Mouse (Mus musculus) intestine, embryonic 15.5 days (tissue): ENCODE results near the gene Lhfp. TPM values are rescaled to one million over a fixed set of nuclear protein-coding genes. Genes with fewer than 3 reads are reported as not detected.

Experiments
- ATAC-seq: fragments of 200-750 bp; cut with Nextera tagmentation; 2 replicates; pipeline ENCODE4 v1.8.0; 2017; ENCODE audit warnings: moderate TSS enrichment, moderate library complexity
- H3K27ac ChIP-seq: fragments of 300-500 bp; sonication (generic); 2 replicates; pipeline ENCODE4 v1.5.1; 2015; ENCODE audit warnings: mild to moderate bottlenecking, inconsistent platforms
- H3K27me3 ChIP-seq: fragments of 300-500 bp; sonication (generic); replicated peaks from 2 replicates; pipeline ENCODE4 v1.6.1; 2015; ENCODE audit warnings: inconsistent platforms
- H3K36me3 ChIP-seq: fragments of 300-500 bp; sonication (generic); 2 replicates; pipeline ENCODE4 v1.6.1; 2015; ENCODE audit warnings: inconsistent platforms
- H3K4me1 ChIP-seq: fragments of 300-500 bp; sonication (generic); replicated peaks from 2 replicates; pipeline ENCODE4 v1.6.1; 2015; ENCODE audit warnings: inconsistent platforms
- H3K4me2 ChIP-seq: fragments of 300-500 bp; sonication (generic); replicated peaks from 2 replicates; pipeline ENCODE4 v1.6.1; 2015; ENCODE audit warnings: mild to moderate bottlenecking, inconsistent platforms
- H3K4me3 ChIP-seq: fragments of 300-500 bp; sonication (generic); replicated peaks from 2 replicates; pipeline ENCODE4 v1.5.1; 2015; ENCODE audit warnings: inconsistent platforms
- H3K9ac ChIP-seq: fragments of 300-500 bp; sonication (generic); 2 replicates; pipeline ENCODE4 v1.6.1; 2015; ENCODE audit warnings: inconsistent platforms
- H3K9me3 ChIP-seq: fragments of 300-500 bp; sonication (generic); 2 replicates; pipeline ENCODE4 v1.6.1; 2016; ENCODE audit warnings: inconsistent platforms
- WGBS: fragments of 180-500 bp; shearing (Covaris S2); methylation state at CpG from one replicate; pipeline ENCODE4 v1.1.7; 2015; 5-methylcytosine and 5-hydroxymethylcytosine counted together
- polyA plus RNA-seq: library from polyadenylated mRNA; unstranded; fragments of >200 nt; fragmentation: Nextera tagmentation; extraction: Ambion mirVana; gene quantifications from 2 replicates; pipeline ENCODE4 v1.2.1, GENCODE M21; 2015

Lhfp gene
- polyA plus RNA-seq, 1 experiment from 2014 or later = 41.0 TPM

DNA sequence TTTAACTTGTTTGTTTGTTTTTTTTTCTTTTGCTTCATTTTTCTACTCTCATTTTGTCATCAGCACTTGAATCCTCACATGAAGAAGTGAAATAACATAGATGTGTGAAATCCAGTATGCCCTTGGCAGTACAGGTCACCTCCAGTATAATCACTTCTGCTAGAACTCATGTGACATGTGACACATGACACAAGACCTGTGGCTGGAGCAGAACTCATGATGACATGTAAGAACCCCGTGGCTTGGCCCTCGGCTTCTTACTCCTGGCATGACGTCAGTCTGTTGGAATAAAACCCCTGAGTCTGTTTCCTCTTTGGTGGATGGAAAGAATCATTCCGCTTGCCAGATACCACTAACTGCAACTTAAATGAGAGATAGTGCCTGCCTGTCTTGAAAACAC is 14.0 kb upstream of the Lhfp start:
- Histone ChIP-seq H3K36me3 (no peaks in the 10 kb centered on the region), H3K27ac (no peak overlapping the region), H3K4me2 (no peak overlapping the region), H3K9me3 (no peaks in the 10 kb centered on the region), H3K4me3 (no peak overlapping the region), H3K4me1 (no peaks in the 10 kb centered on the region), H3K27me3 (no peaks in the 10 kb centered on the region), H3K9ac (no peak overlapping the region)
- ATAC-seq = no peak
- 78% methylated on average over 4 of the region's 4 CpGs for WGBS

DNA sequence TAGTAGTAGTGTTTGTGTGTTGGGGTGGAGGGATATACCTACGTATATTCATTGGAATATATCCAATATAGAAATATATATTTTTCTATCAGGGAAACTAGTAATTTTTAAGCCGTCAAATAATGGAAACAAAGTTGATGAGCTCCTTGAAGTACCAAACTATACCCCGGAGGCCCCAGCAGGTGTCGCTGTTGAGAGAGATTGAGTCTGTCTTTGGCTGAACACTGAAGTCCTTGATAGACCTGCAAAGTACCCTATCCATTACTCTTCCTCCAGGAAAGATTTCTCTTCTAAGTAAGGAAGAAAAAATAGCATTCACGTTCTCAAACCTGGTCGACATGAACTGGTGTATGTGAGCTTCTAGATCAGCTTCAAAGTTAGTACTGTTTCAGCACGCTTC is 12.3 kb upstream of the Lhfp start:
- no peak overlapping the region for H3K27ac ChIP-seq
- no peak overlapping the region for H3K4me2 ChIP-seq
- H3K9ac ChIP-seq = no peak overlapping the region
- H3K27me3 ChIP-seq = no peaks in the 10 kb centered on the region
- 23% methylated on average over 7 of the region's 7 CpGs for WGBS
- no peak for ATAC-seq
- no peaks in the 10 kb centered on the region for H3K36me3 ChIP-seq
- H3K9me3 ChIP-seq = no peaks in the 10 kb centered on the region
- no peak overlapping the region for H3K4me3 ChIP-seq
- no peaks in the 10 kb centered on the region for H3K4me1 ChIP-seq

GRCm38 (mm10) chr3:53031586-53031985 is 9.7 kb upstream of the Lhfp start:
- Histone ChIP-seq H3K4me3 (no peak overlapping the region), H3K4me2 (no peak overlapping the region), H3K4me1 (no peaks in the 10 kb centered on the region), H3K27me3 (no peaks in the 10 kb centered on the region), H3K27ac (no peak overlapping the region), H3K9ac (no peak overlapping the region), H3K9me3 (no peaks in the 10 kb centered on the region), H3K36me3 (no peaks in the 10 kb centered on the region)
- no peak for ATAC-seq
- WGBS = 41% methylated on average over 6 of the region's 6 CpGs

DNA sequence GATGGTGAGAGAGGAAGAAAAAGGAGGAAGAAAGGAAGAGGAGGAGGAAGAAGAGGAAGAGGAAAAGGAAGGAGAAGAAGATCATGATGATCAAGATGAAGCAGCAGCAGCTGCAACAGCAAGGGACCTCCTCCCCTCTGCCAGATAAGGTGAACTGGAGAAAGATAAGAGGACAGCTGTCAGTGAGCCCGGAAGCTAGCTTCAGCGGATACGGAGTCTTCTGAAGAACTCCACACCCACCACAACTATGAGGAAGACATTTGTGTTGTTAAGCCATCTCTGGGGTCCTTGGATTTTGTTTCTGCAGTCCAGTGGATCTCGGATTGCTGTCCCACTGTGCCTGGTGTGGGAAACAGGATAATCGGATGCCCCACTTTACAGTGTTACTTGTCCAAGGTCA is 8.9 kb upstream of the Lhfp start:
- Histone ChIP-seq H3K27ac (no peak overlapping the region), H3K9ac (no peak overlapping the region), H3K4me2 (no peak overlapping the region), H3K36me3 (no peaks in the 10 kb centered on the region), H3K4me3 (no peak overlapping the region), H3K4me1 (no peaks in the 10 kb centered on the region), H3K27me3 (no peaks in the 10 kb centered on the region), H3K9me3 (no peaks in the 10 kb centered on the region)
- no peak for ATAC-seq
- WGBS = 47% methylated on average over 5 of the region's 5 CpGs

DNA sequence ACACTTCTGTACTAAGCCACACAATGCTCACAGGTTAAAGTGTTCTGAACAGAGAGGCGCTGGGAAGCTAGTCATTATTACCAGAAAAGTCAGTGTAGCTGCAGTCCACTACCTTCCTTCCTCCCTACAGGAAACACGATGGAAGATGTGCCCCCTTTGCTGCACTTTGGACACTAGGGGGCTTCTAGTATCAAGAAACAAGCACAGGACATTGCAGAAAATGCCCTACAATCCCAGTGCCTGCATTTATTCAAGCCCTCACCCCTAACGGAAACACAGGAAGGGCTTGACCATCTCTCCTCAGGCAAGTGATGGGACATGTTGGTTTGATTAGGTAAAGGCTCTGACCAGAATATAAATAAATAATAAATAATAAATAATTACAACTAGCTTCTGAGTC is 7.9 kb upstream of the Lhfp start:
- no peak overlapping the region for H3K9ac ChIP-seq

GRCm38 (mm10) chr3:53036076-53036475 is 5.3 kb upstream of the Lhfp start:
- Histone ChIP-seq H3K9ac (no peak overlapping the region), H3K4me1 (0 out of 2 replicates have a peak, but pooled peaks cover 3% of the 10 kb centered on the region), H3K4me3 (no peak overlapping the region), H3K27me3 (no peaks in the 10 kb centered on the region; the same call in 1 of the 2 replicates), H3K4me2 (no peak overlapping the region), H3K9me3 (no peaks in the 10 kb centered on the region), H3K36me3 (no peaks in the 10 kb centered on the region), H3K27ac (no peak overlapping the region)
- no peak for ATAC-seq
- WGBS = 69% methylated on average over 5 of the region's 5 CpGs

More for the DNA sequence above, 7.9 kb upstream of the Lhfp start:
- no peak overlapping the region for H3K4me2 ChIP-seq
- ATAC-seq = no peak
- no peaks in the 10 kb centered on the region for H3K27me3 ChIP-seq
- H3K27ac ChIP-seq = no peak overlapping the region
- H3K9me3 ChIP-seq = no peaks in the 10 kb centered on the region
- H3K4me1 ChIP-seq = no peaks in the 10 kb centered on the region
- 21% methylated on average over 3 of the region's 3 CpGs for WGBS
- no peak overlapping the region for H3K4me3 ChIP-seq
- no peaks in the 10 kb centered on the region for H3K36me3 ChIP-seq

DNA sequence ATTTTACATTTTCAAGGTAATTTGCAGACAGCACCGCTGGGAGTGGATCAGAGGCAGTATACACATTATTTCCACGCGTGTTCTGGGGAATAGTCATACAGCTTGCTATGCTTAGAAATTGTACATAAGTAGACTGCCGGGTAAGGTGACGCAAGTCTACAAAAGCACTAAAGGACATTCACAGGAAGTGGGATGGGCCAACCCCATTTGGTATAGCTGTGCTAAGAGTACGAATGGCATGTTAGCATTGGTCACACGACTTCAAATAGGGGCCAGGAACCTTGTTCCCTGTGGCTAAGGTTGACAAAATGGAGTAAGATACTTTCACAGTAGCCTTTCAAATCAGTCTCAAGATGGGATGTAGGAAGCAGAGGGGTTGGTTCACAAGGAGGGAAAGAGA is 4.4 kb upstream of the Lhfp start:
- WGBS = 82% methylated on average over 7 of the region's 7 CpGs
- ATAC-seq = no peak
- Histone ChIP-seq H3K36me3 (no peaks in the 10 kb centered on the region), H3K4me1 (peaks cover 8% of the 10 kb centered on the region; the same call in 1 of the 2 replicates), H3K4me2 (no peak overlapping the region), H3K9ac (no peak overlapping the region), H3K27ac (no peak overlapping the region), H3K27me3 (no peaks in the 10 kb centered on the region; the same call in 1 of the 2 replicates), H3K4me3 (no peak overlapping the region), H3K9me3 (no peaks in the 10 kb centered on the region)

- no peak overlapping the region for H3K4me3 ChIP-seq
- no peaks in the 10 kb centered on the region for H3K36me3 ChIP-seq
- ATAC-seq = no peak
- H3K27me3 ChIP-seq = peaks cover 8% of the 10 kb centered on the region; the same call in 1 of the 2 replicates
- H3K9me3 ChIP-seq = no peaks in the 10 kb centered on the region
- H3K4me1 ChIP-seq = peaks cover 16% of the 10 kb centered on the region; the same call in 1 of the 2 replicates
- H3K4me2 ChIP-seq = no peak overlapping the region
- H3K27ac ChIP-seq = no peak overlapping the region
- H3K9ac ChIP-seq = no peak overlapping the region
- 65% methylated on average over 5 of the region's 5 CpGs for WGBS
Observed at GRCm38 (mm10) chr3:53038913-53039312, 2.4 kb upstream of the Lhfp start.

DNA sequence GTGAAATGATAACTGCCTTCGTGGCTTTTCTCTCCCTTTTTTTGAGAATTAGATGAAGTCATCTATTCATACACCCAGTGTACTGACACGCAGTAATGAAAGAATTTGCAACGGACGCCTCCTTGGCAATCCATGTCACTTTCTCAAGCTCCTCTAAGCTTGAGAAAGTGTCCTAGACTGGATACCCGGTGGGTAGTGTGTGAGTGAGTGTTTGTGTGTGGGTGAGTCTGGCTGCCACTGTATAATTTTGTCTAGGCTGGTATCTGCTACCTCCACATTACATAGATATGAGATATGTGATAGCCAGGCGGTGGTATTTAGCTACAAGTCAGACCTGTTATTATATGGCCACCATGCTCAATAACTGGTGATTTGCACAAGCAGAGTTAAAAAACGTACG is 1.6 kb upstream of the Lhfp start:
- Histone ChIP-seq H3K4me1 (peaks cover 16% of the 10 kb centered on the region; the same call in 1 of the 2 replicates), H3K36me3 (no peaks in the 10 kb centered on the region), H3K4me3 (no peak overlapping the region), H3K4me2 (no peak overlapping the region), H3K9ac (no peak overlapping the region), H3K27me3 (peaks cover 8% of the 10 kb centered on the region; the same call in 1 of the 2 replicates), H3K9me3 (no peaks in the 10 kb centered on the region), H3K27ac (no peak overlapping the region)
- no peak for ATAC-seq
- 78% methylated on average over 8 of the region's 8 CpGs for WGBS

DNA sequence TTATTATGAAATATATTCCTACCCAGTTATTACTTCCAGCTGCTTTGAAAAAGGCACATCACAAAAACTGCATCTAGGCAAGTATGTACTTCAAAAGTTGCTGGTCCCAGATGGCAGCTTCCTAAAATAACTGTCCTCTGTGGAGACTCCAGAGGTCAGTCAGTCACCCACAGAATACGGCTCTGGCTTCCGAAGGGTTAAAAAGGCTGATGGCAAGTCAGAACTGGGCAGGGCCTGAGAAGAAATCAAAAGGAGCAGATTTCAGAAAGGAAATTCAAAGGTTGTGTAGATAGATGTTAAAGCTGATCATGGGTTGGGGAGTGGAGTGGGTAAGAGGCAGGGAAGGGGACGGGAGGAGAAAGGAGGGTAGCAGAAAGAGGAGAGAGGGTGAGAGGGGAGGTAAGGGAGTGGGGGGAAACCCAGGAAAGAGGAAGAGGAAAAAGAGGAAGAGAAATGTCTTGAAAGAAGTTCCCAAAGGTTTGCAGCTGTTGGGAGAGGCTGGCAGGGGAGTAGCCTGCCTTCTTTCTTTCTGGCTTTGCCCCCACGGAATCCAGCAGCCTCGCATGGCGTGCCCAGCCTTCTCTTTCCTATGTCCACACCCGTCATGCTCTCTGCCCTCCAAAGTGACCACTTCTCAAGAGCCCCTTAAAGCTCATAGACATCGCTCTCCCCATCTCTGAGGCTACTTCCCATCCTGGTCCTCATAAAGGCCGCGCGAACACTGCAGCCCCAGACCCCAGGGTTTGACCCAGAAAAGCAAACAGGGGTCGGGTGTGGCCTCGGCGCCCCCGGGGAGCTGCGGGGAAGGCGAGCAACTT is 526 bp upstream of the Lhfp start:
- peaks cover 8% of the 10 kb centered on the region; the same call in 1 of the 2 replicates for H3K27me3 ChIP-seq

DNA sequence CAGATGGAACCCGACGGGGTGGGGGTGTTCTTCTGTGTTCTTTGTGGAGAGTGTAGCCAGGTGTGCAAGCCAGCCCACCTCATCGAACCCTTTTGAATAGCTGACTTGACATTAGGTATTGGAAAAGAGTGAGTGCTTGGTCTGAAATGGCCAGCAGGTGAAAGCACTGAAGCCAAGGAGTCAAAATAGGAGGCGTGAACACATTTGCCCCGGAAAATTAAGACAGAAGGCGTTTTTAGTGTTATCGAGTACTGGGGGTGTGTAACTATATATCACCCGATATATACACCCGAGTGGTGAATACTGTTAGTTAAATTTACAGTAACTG is 876 bp downstream of the Lhfp start:
- Histone ChIP-seq H3K4me2 (peak overlapping the region; percentile 92), H3K9me3 (no peaks in the 10 kb centered on the region), H3K27me3 (peaks cover 8% of the 10 kb centered on the region; the same call in 1 of the 2 replicates), H3K4me1 (peaks cover 16% of the 10 kb centered on the region; the same call in 1 of the 2 replicates), H3K27ac (no peak overlapping the region), H3K9ac (peak overlapping the region; percentile 70), H3K36me3 (no peaks in the 10 kb centered on the region), H3K4me3 (peak overlapping the region; percentile 66)
- 21% methylated on average over 9 of the region's 9 CpGs for WGBS
- ATAC-seq = no peak

More for the DNA sequence above, 526 bp upstream of the Lhfp start:
- Histone ChIP-seq H3K9me3 (no peaks in the 10 kb centered on the region), H3K36me3 (no peaks in the 10 kb centered on the region), H3K9ac (peak overlapping the region; percentile 70), H3K27ac (no peak overlapping the region; the same call in 1 of the 2 replicates), H3K4me2 (peak overlapping the region; percentile 92), H3K4me3 (peak overlapping the region; percentile 66), H3K4me1 (peaks cover 16% of the 10 kb centered on the region; the same call in 1 of the 2 replicates)
- ATAC-seq = peak; percentile 35; the same call in 1 of the 2 replicates
- 9% methylated on average over 17 of the region's 17 CpGs for WGBS

DNA sequence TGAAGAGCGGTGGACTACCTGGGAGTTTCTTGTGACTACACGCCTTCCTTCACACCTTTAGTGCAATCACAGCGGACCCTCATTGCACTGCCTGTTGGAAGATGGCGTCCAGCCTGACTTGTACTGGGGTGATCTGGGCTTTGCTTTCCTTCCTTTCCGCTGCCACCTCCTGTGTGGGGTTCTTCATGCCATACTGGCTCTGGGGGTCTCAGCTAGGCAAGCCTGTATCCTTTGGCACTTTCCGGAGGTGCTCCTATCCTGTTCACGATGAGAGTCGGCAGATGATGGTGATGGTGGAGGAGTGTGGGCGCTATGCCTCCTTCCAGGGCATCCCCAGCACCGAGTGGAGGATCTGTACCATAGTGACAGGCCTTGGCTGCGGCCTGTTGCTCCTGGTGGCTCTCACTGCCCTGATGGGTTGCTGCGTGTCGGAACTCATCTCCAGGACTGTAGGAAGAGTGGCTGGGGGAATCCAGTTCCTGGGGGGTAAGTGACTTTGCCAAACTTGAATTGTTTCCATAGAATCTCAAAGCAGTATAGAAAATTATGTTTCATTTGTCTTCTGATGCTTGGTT is 2.0 kb downstream of the Lhfp start:
- 91% methylated on average over 13 of the region's 13 CpGs for WGBS
- Histone ChIP-seq H3K27ac (no peak overlapping the region), H3K36me3 (no peaks in the 10 kb centered on the region), H3K9me3 (no peaks in the 10 kb centered on the region), H3K4me2 (peak overlapping the region; percentile 37), H3K27me3 (peaks cover 8% of the 10 kb centered on the region; the same call in 1 of the 2 replicates), H3K4me1 (peaks cover 16% of the 10 kb centered on the region; the same call in 1 of the 2 replicates), H3K4me3 (no peak overlapping the region; the same call in 1 of the 2 replicates), H3K9ac (no peak overlapping the region)
- no peak for ATAC-seq
